Mouse (Mus musculus) MEL (cell line): ENCODE data around the gene Cyp26b1. TPM values are rescaled to one million over a fixed set of nuclear protein-coding genes. Genes with fewer than 3 reads are reported as not detected.
A peak's percentile ranks its signal among the peaks of the same experiment; 100 is the strongest.

Experiments
- DNase-seq: peaks from one replicate; pipeline ENCODE4 v3.0.0; 2011; ENCODE audit warnings: low read depth, low spot score
- H3K27ac ChIP-seq: 2 replicates; pipeline ENCODE4 v1.5.1; 2012; ENCODE audit warnings: low read depth, mild to moderate bottlenecking, control low read depth, low read length, moderate library complexity; ENCODE audit not compliant: control insufficient read depth
- H3K27me3 ChIP-seq, 2 experiments: fragments of 150-350 bp in 1 of 2; sonication (generic) in 1 of 2; 2 replicates each; pipeline ENCODE4 v1.6.1; 2012; ENCODE audit warnings: low read length in 2 of 2, mild to moderate bottlenecking in 2 of 2, improper control_type of control experiment in 1 of 2, moderate library complexity in 1 of 2; ENCODE audit not compliant: insufficient read depth in 2 of 2, control insufficient read depth in 1 of 2
- H3K36me3 ChIP-seq, 2 experiments: 2 replicates each; pipeline ENCODE4 v1.6.1; 2012 to 2014; ENCODE audit warnings: low read length in 2 of 2, improper control_type of control experiment in 1 of 2, inconsistent platforms in 1 of 2, mild to moderate bottlenecking in 1 of 2; ENCODE audit not compliant: insufficient read depth in 2 of 2, control insufficient read depth in 1 of 2
- H3K4me1 ChIP-seq, 2 experiments: fragments of 150-350 bp in 1 of 2; sonication (generic) in 1 of 2; 2 replicates each; pipeline ENCODE4 v1.6.1; 2012; ENCODE audit warnings: low read length in 2 of 2, improper control_type of control experiment in 1 of 2, mild to moderate bottlenecking in 1 of 2; ENCODE audit not compliant: insufficient read depth in 2 of 2, control insufficient read depth in 1 of 2
- H3K4me3 ChIP-seq, 2 experiments: fragments of 150-350 bp in 1 of 2; sonication (generic) in 1 of 2; 2 replicates each; pipeline ENCODE4 v1.5.1; 2012; ENCODE audit warnings: low read depth in 2 of 2, low read length in 2 of 2, mild to moderate bottlenecking in 2 of 2, moderate library complexity in 2 of 2, control low read depth in 1 of 2, improper control_type of control experiment in 1 of 2; ENCODE audit not compliant: control insufficient read depth in 1 of 2, insufficient read depth in 1 of 2
- H3K79me2 ChIP-seq: 2 replicates; pipeline ENCODE4 v1.6.1; 2012; ENCODE audit warnings: mild to moderate bottlenecking, low read length, moderate library complexity; ENCODE audit not compliant: control insufficient read depth, poor library complexity, insufficient read depth
- H3K9ac ChIP-seq: 2 replicates; pipeline ENCODE4 v1.6.1; 2012; ENCODE audit warnings: low read depth, mild to moderate bottlenecking, control low read depth, low read length, moderate library complexity; ENCODE audit not compliant: control insufficient read depth, poor library complexity, severe bottlenecking
- H3K9me3 ChIP-seq: fragments of 150-350 bp; sonication (generic); replicated peaks from 2 replicates; pipeline ENCODE4 v1.6.1; 2012; ENCODE audit warnings: mild to moderate bottlenecking, low read length, improper control_type of control experiment, moderate library complexity; ENCODE audit not compliant: insufficient read depth
- BHLHE40 ChIP-seq: IDR thresholded peaks from 2 replicates; pipeline ENCODE4 v1.6.1; 2012; ENCODE audit warnings: low read depth, mild to moderate bottlenecking, inconsistent platforms, low read length, improper control_type of control experiment, borderline replicate concordance
- CTCF ChIP-seq, 3 experiments: IDR thresholded peaks in 2 of 3; conservative IDR thresholded peaks in 1 of 3; 2 replicates each; pipeline ENCODE4 v1.5.1; 2011 to 2012; ENCODE audit warnings: low read length in 3 of 3, low read depth in 2 of 3, mild to moderate bottlenecking in 2 of 3, improper control_type of control experiment in 1 of 3, inconsistent platforms in 1 of 3, mixed read lengths in 1 of 3, moderate library complexity in 1 of 3; ENCODE audit not compliant: control insufficient read depth in 1 of 3, insufficient read depth in 1 of 3, poor library complexity in 1 of 3, severe bottlenecking in 1 of 3
- EP300 ChIP-seq, 2 experiments: IDR thresholded peaks; 2 replicates each; pipeline ENCODE4 v1.6.1; 2011; ENCODE audit warnings: improper control_type of control experiment in 2 of 2, low read length in 2 of 2, low read depth in 1 of 2, mild to moderate bottlenecking in 1 of 2
- GABPA ChIP-seq: IDR thresholded peaks from 2 replicates; pipeline ENCODE4 v1.6.1; 2012; ENCODE audit warnings: low read depth, mild to moderate bottlenecking, inconsistent platforms, low read length, improper control_type of control experiment, moderate library complexity
- KAT2A ChIP-seq: conservative IDR thresholded peaks from 2 replicates; pipeline ENCODE4 v1.6.1; 2012; ENCODE audit warnings: low read depth, low read length, improper control_type of control experiment, inconsistent platforms
- MAFK ChIP-seq: IDR thresholded peaks from 2 replicates; pipeline ENCODE4 v1.6.1; 2011; ENCODE audit warnings: low read depth, mild to moderate bottlenecking, low read length, improper control_type of control experiment, borderline replicate concordance
- MYB ChIP-seq: IDR thresholded peaks from 2 replicates; pipeline ENCODE4 v1.6.1; 2011; ENCODE audit warnings: mild to moderate bottlenecking, low read depth, low read length, improper control_type of control experiment
- NRF1 ChIP-seq: IDR thresholded peaks from 2 replicates; pipeline ENCODE4 v1.6.1; 2014; ENCODE audit warnings: low read depth, mild to moderate bottlenecking, inconsistent platforms, low read length, improper control_type of control experiment, moderate library complexity; ENCODE audit not compliant: poor library complexity, insufficient read depth, severe bottlenecking
- POLR2AphosphoS2 ChIP-seq: IDR thresholded peaks from 2 replicates; pipeline ENCODE4 v1.6.1; 2011; ENCODE audit warnings: low read length, improper control_type of control experiment
- RAD21 ChIP-seq: IDR thresholded peaks from 2 replicates; pipeline ENCODE4 v1.6.1; 2011; ENCODE audit warnings: mild to moderate bottlenecking, low read depth, low read length, improper control_type of control experiment
- SMC3 ChIP-seq: IDR thresholded peaks from 2 replicates; pipeline ENCODE4 v1.6.1; 2011; ENCODE audit warnings: low read depth, low read length, improper control_type of control experiment
- USF1 ChIP-seq: IDR thresholded peaks from 2 replicates; pipeline ENCODE4 v1.6.1; 2014; ENCODE audit warnings: low read depth, mild to moderate bottlenecking, inconsistent platforms, low read length, improper control_type of control experiment, moderate library complexity
- USF2 ChIP-seq, 2 experiments: IDR thresholded peaks; 2 replicates each; pipeline ENCODE4 v1.6.1; 2011 to 2012; ENCODE audit warnings: improper control_type of control experiment in 2 of 2, low read length in 2 of 2, borderline replicate concordance in 1 of 2, inconsistent platforms in 1 of 2, low read depth in 1 of 2, mild to moderate bottlenecking in 1 of 2; ENCODE audit not compliant: insufficient read depth in 1 of 2
- ZC3H11A ChIP-seq: IDR thresholded peaks from 2 replicates; pipeline ENCODE4 v1.6.1; 2012; ENCODE audit warnings: low read depth, mild to moderate bottlenecking, inconsistent platforms, low read length, improper control_type of control experiment
- ZNF384 ChIP-seq: IDR thresholded peaks from 2 replicates; pipeline ENCODE4 v1.6.1; 2012; ENCODE audit warnings: low read depth, mild to moderate bottlenecking, inconsistent platforms, low read length, improper control_type of control experiment
- polyA plus RNA-seq, 2 experiments: library from polyadenylated mRNA; stranded (reverse) in 1 of 2; unstranded in 1 of 2; fragments of >175 nt in 1 of 2; fragments of >200 nt in 1 of 2; gene quantifications; 2 replicates each; pipeline versions ENCODE4 v1.2.1 to v1.2.4; 2012; ENCODE audit warnings: low replicate concordance in 2 of 2, low read depth in 1 of 2; ENCODE audit not compliant: insufficient read length in 2 of 2, insufficient read depth in 1 of 2, missing spikeins in 1 of 2
- total RNA-seq: library from RNA; depleted of rRNA; stranded (reverse); fragments of 300-350 nt; gene quantifications from 2 replicates; pipeline ENCODE4 v1.2.3, GENCODE M21; 2012

The Cyp26b1 gene
- total and polyA plus RNA-seq, 3 experiments, result not detected

- Histone ChIP-seq H3K27ac (no peak overlapping the region), H3K36me3 (no peaks in the 10 kb centered on the region), H3K27me3 (no peaks in the 10 kb centered on the region; a peak in 1 of 4 replicates), H3K9me3 (no peaks in the 10 kb centered on the region), H3K79me2 (no peaks in the 10 kb centered on the region), H3K4me1 (no peaks in the 10 kb centered on the region), H3K9ac (no peak overlapping the region)
- no peak for DNase-seq
- TF ChIP-seq USF2 (IDR thresholded peaks at IDR 0.05; ENCODE audit: borderline replicate concordance in 1 of 2, insufficient read depth in 1 of 2, low read depth in 1 of 2, low read length in 2 of 2) (no peak), ZNF384 (no peak)
- TF ChIP-seq, all 39 proteins: peak for 0
- H3K4me3 ChIP-seq, result no peak overlapping the region
Observed at GRCm38 (mm10) chr6:84549852-84550437, 43.8 kb downstream of the Cyp26b1 start.

GRCm38 (mm10) chr6:84545428-84545827 lies 48.3 kb downstream of the Cyp26b1 start:
- Histone ChIP-seq H3K27ac (no peak overlapping the region), H3K27me3 (no peaks in the 10 kb centered on the region; a peak in 1 of 4 replicates), H3K9me3 (no peaks in the 10 kb centered on the region), H3K79me2 (no peaks in the 10 kb centered on the region), H3K4me3 (no peak overlapping the region), H3K9ac (no peak overlapping the region), H3K36me3 (no peaks in the 10 kb centered on the region), H3K4me1 (no peaks in the 10 kb centered on the region)
- DNase-seq, result peak; percentile 19
- TF ChIP-seq ZC3H11A (peak; percentile 23; the same call in 1 of the 2 replicates), BHLHE40 (no peak), RAD21 (peak; percentile 40), CTCF (IDR thresholded peaks at IDR 0.05 in 2 of 3, conservative IDR thresholded peaks at IDR 0.05 in 1 of 3; ENCODE audit: control insufficient read depth in 1 of 3, insufficient read depth in 1 of 3, low read depth in 2 of 3, low read length in 3 of 3, poor library complexity in 1 of 3, severe bottlenecking in 1 of 3) (peak in 1 of 3 experiments; percentile 64; a peak in 3 of 6 replicates), MYB (no peak), SMC3 (peak; percentile 66)

GRCm38 (mm10) chr6:84544359-84544758 lies 49.3 kb downstream of the Cyp26b1 start:
- Histone ChIP-seq H3K9me3 (no peaks in the 10 kb centered on the region), H3K4me1 (no peaks in the 10 kb centered on the region), H3K4me3 (no peak overlapping the region), H3K9ac (no peak overlapping the region), H3K27me3 (no peaks in the 10 kb centered on the region; a peak in 1 of 4 replicates), H3K79me2 (no peaks in the 10 kb centered on the region), H3K27ac (no peak overlapping the region), H3K36me3 (no peaks in the 10 kb centered on the region)
- no peak for TF ChIP-seq SMC3
- no peak for TF ChIP-seq MAFK
- no peak for TF ChIP-seq POLR2AphosphoS2
- TF ChIP-seq KAT2A, result no peak
- TF ChIP-seq NRF1, result no peak
- no peak for TF ChIP-seq USF1
- TF ChIP-seq GABPA, result no peak
- TF ChIP-seq EP300 (IDR thresholded peaks at IDR 0.05; ENCODE audit: low read depth in 1 of 2, low read length in 2 of 2), result no peak
- DNase-seq, result no peak
